Mouse (Mus musculus) adrenal gland, postnatal 14 days (tissue): ENCODE measurements around the gene Bcl9l. TPM values are rescaled to one million over a fixed set of nuclear protein-coding genes. Genes with fewer than 3 reads are reported as not detected.

Source experiments
- DNase-seq: peaks from one replicate; pipeline ENCODE4 v3.0.0; 2021; ENCODE audit warnings: mixed read lengths
- total RNA-seq: library from RNA; stranded (reverse); gene quantifications from 2 replicates; pipeline ENCODE4 v1.2.3, GENCODE M21; 2021

The Bcl9l gene
- total RNA-seq, 1 experiment from 2014 or later, result 61.7 TPM

GRCm38 (mm10) chr9:44544986-44545385, 62.4 kb downstream of the Bcl9l start:
- DNase-seq, result no peak

GRCm38 (mm10) chr9:44548412-44549152, 66.0 kb downstream of the Bcl9l start:
- no peak for DNase-seq

- DNase-seq, result no peak
Measured at GRCm38 (mm10) chr9:44551138-44551537, 68.5 kb downstream of the Bcl9l start.

- DNase-seq, result peak; percentile 69
Measured at GRCm38 (mm10) chr9:44552161-44552560, 69.5 kb downstream of the Bcl9l start.

Other genes starting within 250 kb of the Bcl9l start
- 33.1 and 34.4 TPM in 2 replicates for gene Cbl, start 248.8 kb upstream of the Bcl9l start, total RNA-seq
- 1.1 and 2.5 TPM in 2 replicates for gene Ccdc153, start 242.1 kb upstream of the Bcl9l start, total RNA-seq
- 0.30 TPM in 1 of 2 replicates, not detected in the other for gene Pdzd3, start 231.4 kb upstream of the Bcl9l start, total RNA-seq
- gene Nlrx1, start 214.2 kb upstream of the Bcl9l start, total RNA-seq, result 17.6 and 20.7 TPM in 2 replicates
- 19.0 and 28.8 TPM in 2 replicates for gene Abcg4, start 194.2 kb upstream of the Bcl9l start, total RNA-seq
- gene Hinfp, start 177.2 kb upstream of the Bcl9l start, total RNA-seq, result 20.3 and 22.1 TPM in 2 replicates
- gene C2cd2l, start 162.5 kb upstream of the Bcl9l start, total RNA-seq, result 27.8 and 40.4 TPM in 2 replicates
- gene Dpagt1, start 156.8 kb upstream of the Bcl9l start, total RNA-seq, result 27.1 and 29.5 TPM in 2 replicates
- 76.0 and 90.3 TPM in 2 replicates for gene H2afx, start 148.1 kb upstream of the Bcl9l start, total RNA-seq
- gene Hmbs, start 138.6 kb upstream of the Bcl9l start, total RNA-seq, result 77.5 and 92.0 TPM in 2 replicates
- 41.6 and 44.1 TPM in 2 replicates for gene Vps11, start 121.2 kb upstream of the Bcl9l start, total RNA-seq
- 122 and 133 TPM in 2 replicates for gene Hyou1, start 103.3 kb upstream of the Bcl9l start, total RNA-seq
- gene Slc37a4, start 86.0 kb upstream of the Bcl9l start, total RNA-seq, result 20.0 and 29.9 TPM in 2 replicates
- gene Rps25, start 75.7 kb upstream of the Bcl9l start, total RNA-seq, result 1,105 and 1,276 TPM in 2 replicates
- gene Trappc4, start 75.2 kb upstream of the Bcl9l start, total RNA-seq, result 60.4 and 66.1 TPM in 2 replicates
- 17.1 and 21.5 TPM in 2 replicates for gene Ccdc84, start 64.3 kb upstream of the Bcl9l start, total RNA-seq
- gene Foxr1, start 41.7 kb upstream of the Bcl9l start, total RNA-seq, result not detected in 2 replicates
- gene Upk2, start 27.8 kb upstream of the Bcl9l start, total RNA-seq, result not detected in 2 replicates
- 0.56 and 4.4 TPM in 2 replicates for gene Cxcr5, start 79.1 kb downstream of the Bcl9l start, total RNA-seq
- 122 TPM in 2 replicates for gene Ddx6, start 122.1 kb downstream of the Bcl9l start, total RNA-seq
- gene Treh, start 190.4 kb downstream of the Bcl9l start, total RNA-seq, result not detected in 2 replicates